Mouse (Mus musculus) stomach, embryonic 15.5 days (tissue): ENCODE measurements around the gene Slc2a8. TPM values are rescaled to one million over a fixed set of nuclear protein-coding genes. Genes with fewer than 3 reads are reported as not detected.

Experiments used
- ATAC-seq: fragments of 200-750 bp; cut with Nextera tagmentation; 2 replicates; pipeline ENCODE4 v1.8.0; 2017; ENCODE audit warnings: low read depth, moderate number of reproducible peaks, moderate TSS enrichment; ENCODE audit not compliant: insufficient read depth, low FRiP score
- H3K27ac ChIP-seq: fragments of 300-500 bp; sonication (generic); 2 replicates; pipeline ENCODE4 v1.5.1; 2015; ENCODE audit warnings: mild to moderate bottlenecking, inconsistent platforms
- H3K27me3 ChIP-seq: fragments of 300-500 bp; sonication (generic); replicated peaks from 2 replicates; pipeline ENCODE4 v1.6.1; 2015; ENCODE audit warnings: inconsistent platforms
- H3K36me3 ChIP-seq: fragments of 300-500 bp; sonication (generic); 2 replicates; pipeline ENCODE4 v1.6.1; 2015; ENCODE audit warnings: inconsistent platforms
- H3K4me1 ChIP-seq: fragments of 300-500 bp; sonication (generic); 2 replicates; pipeline ENCODE4 v1.6.1; 2015; ENCODE audit warnings: inconsistent platforms
- H3K4me2 ChIP-seq: fragments of 300-500 bp; sonication (generic); 2 replicates; pipeline ENCODE4 v1.6.1; 2015; ENCODE audit warnings: mild to moderate bottlenecking, inconsistent platforms
- H3K4me3 ChIP-seq: fragments of 300-500 bp; sonication (generic); replicated peaks from 2 replicates; pipeline ENCODE4 v1.5.1; 2015; ENCODE audit warnings: inconsistent platforms
- H3K9ac ChIP-seq: fragments of 300-500 bp; sonication (generic); 2 replicates; pipeline ENCODE4 v1.6.1; 2015; ENCODE audit warnings: inconsistent platforms
- H3K9me3 ChIP-seq: fragments of 300-500 bp; sonication (generic); 2 replicates; pipeline ENCODE4 v1.6.1; 2016; ENCODE audit warnings: inconsistent platforms
- WGBS: fragments of 180-500 bp; shearing (Covaris S2); methylation state at CpG from one replicate; pipeline ENCODE4 v1.1.7; 2015; 5-methylcytosine and 5-hydroxymethylcytosine counted together
- polyA plus RNA-seq: library from polyadenylated mRNA; unstranded; fragments of >200 nt; fragmentation: Nextera tagmentation; extraction: Ambion mirVana; gene quantifications from 2 replicates; pipeline ENCODE4 v1.2.1, GENCODE M21; 2015

The Slc2a8 gene
- polyA plus RNA-seq, 1 experiment from 2014 or later: 18.2 TPM

- Histone ChIP-seq H3K36me3 (peaks cover 10% of the 10 kb centered on the region), H3K27me3 (no peaks in the 10 kb centered on the region), H3K27ac (no peak overlapping the region; the same call in 1 of the 2 replicates), H3K4me2 (peak overlapping the region; percentile 86), H3K9me3 (no peaks in the 10 kb centered on the region), H3K9ac (no peak overlapping the region), H3K4me1 (peaks cover 20% of the 10 kb centered on the region), H3K4me3 (no peak overlapping the region)
- no peak for ATAC-seq
- WGBS: 81% methylated on average over 9 of the region's 9 CpGs
Observed at GRCm38 (mm10) chr2:32968024-32968614, 13.8 kb downstream of the Slc2a8 start.

GRCm38 (mm10) chr2:32966689-32967631 lies 14.9 kb downstream of the Slc2a8 start:
- H3K36me3 ChIP-seq: peaks cover 12% of the 10 kb centered on the region

DNA sequence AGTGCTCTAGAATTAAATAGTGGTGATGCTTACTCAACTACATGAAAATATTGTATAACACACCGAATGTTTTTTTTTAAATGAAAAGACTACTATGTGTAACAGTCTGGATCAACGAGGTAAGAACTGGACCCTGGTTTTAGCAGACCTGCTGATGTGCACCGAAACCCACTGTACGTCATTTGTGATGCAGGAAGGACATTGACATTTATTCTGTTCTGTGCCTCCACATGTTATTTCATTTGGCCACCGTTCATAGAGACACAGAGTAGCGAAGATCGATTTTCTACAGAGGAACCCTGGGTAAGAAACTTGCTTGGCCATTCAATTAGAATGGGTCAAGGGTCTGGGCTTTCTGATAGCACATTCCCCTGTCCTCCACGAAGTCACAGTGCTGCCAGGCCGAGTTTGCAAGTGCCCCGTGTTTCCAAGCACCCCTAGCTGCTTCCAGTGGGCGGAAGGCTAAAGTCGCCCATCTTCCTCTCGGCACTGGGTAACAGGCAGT lies 15.6 kb downstream of the Slc2a8 start:
- Histone ChIP-seq H3K4me1 (peaks cover 23% of the 10 kb centered on the region), H3K9me3 (no peaks in the 10 kb centered on the region), H3K9ac (peak overlapping the region; percentile 56), H3K27me3 (no peaks in the 10 kb centered on the region), H3K4me3 (peak overlapping the region; percentile 68), H3K4me2 (peak overlapping the region; percentile 86), H3K27ac (peak overlapping the region; percentile 99), H3K36me3 (peaks cover 12% of the 10 kb centered on the region)
- WGBS: 8% methylated on average over 13 of the region's 13 CpGs
- no peak for ATAC-seq

More at GRCm38 (mm10) chr2:32966689-32967631, 14.9 kb downstream of the Slc2a8 start:
- peak; percentile 87 for ATAC-seq
- WGBS: under 1% methylated on average over 55 of the region's 55 CpGs
- H3K4me3 ChIP-seq: peak overlapping the region; percentile 68
- no peaks in the 10 kb centered on the region for H3K9me3 ChIP-seq
- H3K4me2 ChIP-seq: peak overlapping the region; percentile 86
- H3K27ac ChIP-seq: peak overlapping the region; percentile 99
- peaks cover 23% of the 10 kb centered on the region for H3K4me1 ChIP-seq
- peak overlapping the region; percentile 56 for H3K9ac ChIP-seq
- H3K27me3 ChIP-seq: no peaks in the 10 kb centered on the region

- H3K4me1 ChIP-seq: peaks cover 26% of the 10 kb centered on the region
- peak overlapping the region; percentile 86 for H3K4me2 ChIP-seq
- H3K27ac ChIP-seq: 0 out of 2 replicates have a peak overlapping the region, but pooled peaks have one; percentile 99
- no peak for ATAC-seq
- H3K36me3 ChIP-seq: peaks cover 12% of the 10 kb centered on the region
- 16% methylated on average over 7 of the region's 7 CpGs for WGBS
- no peak overlapping the region for H3K4me3 ChIP-seq
- no peaks in the 10 kb centered on the region for H3K9me3 ChIP-seq
- no peaks in the 10 kb centered on the region for H3K27me3 ChIP-seq
- no peak overlapping the region for H3K9ac ChIP-seq
Observed at GRCm38 (mm10) chr2:32965511-32966183, 16.2 kb downstream of the Slc2a8 start.

- Histone ChIP-seq H3K27me3 (no peaks in the 10 kb centered on the region), H3K4me2 (0 out of 2 replicates have a peak overlapping the region, but pooled peaks have one; percentile 69), H3K36me3 (peaks cover 12% of the 10 kb centered on the region), H3K9ac (no peak overlapping the region), H3K4me3 (no peak overlapping the region), H3K9me3 (no peaks in the 10 kb centered on the region), H3K27ac (no peak overlapping the region), H3K4me1 (peaks cover 29% of the 10 kb centered on the region)
- no peak for ATAC-seq
- WGBS: 34% methylated on average over 10 of the region's 10 CpGs
Observed at GRCm38 (mm10) chr2:32964659-32965457, 17.0 kb downstream of the Slc2a8 start.

DNA sequence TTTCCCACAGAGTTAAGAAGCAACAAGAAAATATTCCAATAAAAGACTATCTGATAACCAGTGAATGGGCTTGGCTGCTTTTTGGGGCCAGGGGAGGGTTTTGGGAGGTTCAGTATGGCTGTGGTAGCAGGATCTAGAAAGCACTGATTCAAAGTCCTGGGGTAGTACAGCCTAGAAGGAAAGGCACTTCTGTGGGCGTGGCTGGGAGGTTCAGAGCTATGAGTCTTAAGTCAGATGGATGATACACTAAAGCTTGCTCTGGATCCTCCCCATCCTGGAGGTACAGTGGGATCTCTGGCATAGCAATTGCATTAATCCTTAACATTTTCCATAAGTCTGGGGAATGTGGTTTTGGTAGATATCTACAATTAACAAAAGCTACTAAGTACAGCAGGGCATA lies 17.9 kb downstream of the Slc2a8 start:
- no peaks in the 10 kb centered on the region for H3K27me3 ChIP-seq
- peak overlapping the region; percentile 87; the same call in 1 of the 2 replicates for H3K4me3 ChIP-seq
- H3K4me1 ChIP-seq: peaks cover 29% of the 10 kb centered on the region
- no peaks in the 10 kb centered on the region for H3K9me3 ChIP-seq
- no peak for ATAC-seq
- H3K36me3 ChIP-seq: peaks cover 12% of the 10 kb centered on the region
- WGBS: 65% methylated on average over 1 of the region's 1 CpGs
- peak overlapping the region; percentile 69 for H3K4me2 ChIP-seq
- no peak overlapping the region for H3K27ac ChIP-seq
- H3K9ac ChIP-seq: 0 out of 2 replicates have a peak overlapping the region, but pooled peaks have one; percentile 27

DNA sequence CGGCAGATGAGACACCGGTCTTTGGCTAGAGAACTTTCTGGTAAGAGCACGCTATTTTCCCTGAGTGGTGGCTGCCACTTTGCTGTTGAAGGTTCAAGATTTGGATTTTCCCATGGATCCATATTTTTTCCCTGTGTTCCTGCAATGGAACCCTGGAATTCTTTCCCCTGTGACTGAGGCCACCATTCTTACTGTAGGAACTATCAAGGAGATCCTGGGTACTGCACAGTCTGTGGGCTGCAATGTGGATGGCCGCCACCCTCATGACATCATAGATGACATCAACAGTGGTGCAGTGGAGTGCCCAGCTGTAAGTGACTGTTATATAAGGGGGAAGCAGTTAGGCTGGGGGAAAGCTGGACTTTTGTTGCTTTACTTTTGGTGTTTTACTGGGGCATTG lies 18.3 kb downstream of the Slc2a8 start:
- H3K4me1 ChIP-seq: peaks cover 29% of the 10 kb centered on the region
- peak overlapping the region; percentile 27; the same call in 1 of the 2 replicates for H3K9ac ChIP-seq
- ATAC-seq: no peak
- H3K9me3 ChIP-seq: no peaks in the 10 kb centered on the region
- peak overlapping the region; percentile 69 for H3K4me2 ChIP-seq
- no peaks in the 10 kb centered on the region for H3K27me3 ChIP-seq
- H3K27ac ChIP-seq: peak overlapping the region; percentile 88; the same call in 1 of the 2 replicates
- peaks cover 12% of the 10 kb centered on the region for H3K36me3 ChIP-seq
- H3K4me3 ChIP-seq: peak overlapping the region; percentile 87
- 54% methylated on average over 4 of the region's 4 CpGs for WGBS

GRCm38 (mm10) chr2:32962875-32963220 lies 19.0 kb downstream of the Slc2a8 start:
- peaks cover 26% of the 10 kb centered on the region for H3K4me1 ChIP-seq
- peak overlapping the region; percentile 69 for H3K4me2 ChIP-seq
- WGBS: 4% methylated on average over 9 of the region's 9 CpGs
- no peaks in the 10 kb centered on the region for H3K9me3 ChIP-seq
- peaks cover 12% of the 10 kb centered on the region for H3K36me3 ChIP-seq
- H3K4me3 ChIP-seq: peak overlapping the region; percentile 87
- no peak for ATAC-seq
- H3K27me3 ChIP-seq: no peaks in the 10 kb centered on the region
- peak overlapping the region; percentile 97; the same call in 1 of the 2 replicates for H3K9ac ChIP-seq
- peak overlapping the region; percentile 88 for H3K27ac ChIP-seq

- H3K27ac ChIP-seq: peak overlapping the region; percentile 88
- peak overlapping the region; percentile 87 for H3K4me3 ChIP-seq
- no peaks in the 10 kb centered on the region for H3K27me3 ChIP-seq
- H3K36me3 ChIP-seq: peaks cover 12% of the 10 kb centered on the region
- peaks cover 22% of the 10 kb centered on the region for H3K4me1 ChIP-seq
- no peaks in the 10 kb centered on the region for H3K9me3 ChIP-seq
- ATAC-seq: no peak
- peak overlapping the region; percentile 97 for H3K9ac ChIP-seq
- under 1% methylated on average over 33 of the region's 33 CpGs for WGBS
- H3K4me2 ChIP-seq: peak overlapping the region; percentile 69
Observed at GRCm38 (mm10) chr2:32962062-32962874, 19.6 kb downstream of the Slc2a8 start.

- peak within 1 kb of the TSS; percentile 88 for H3K27ac ChIP-seq
- WGBS: 3% methylated on average over 55 of the region's 55 CpGs
- peak; percentile 88 for ATAC-seq
- H3K4me3 ChIP-seq: peak within 1 kb of the TSS; percentile 87
- H3K27me3 ChIP-seq: no peaks in the 10 kb centered on the region
- peaks cover 12% of the 10 kb centered on the region for H3K36me3 ChIP-seq
- H3K4me2 ChIP-seq: peak within 1 kb of the TSS; percentile 69
- peaks cover 20% of the 10 kb centered on the region for H3K4me1 ChIP-seq
- no peaks in the 10 kb centered on the region for H3K9me3 ChIP-seq
- peak within 1 kb of the TSS; percentile 97 for H3K9ac ChIP-seq
Observed at GRCm38 (mm10) chr2:32961192-32961995, 20.5 kb downstream of the Slc2a8 start, which contains the start of the genes Rpl12 and Lrsam1. Gene Rpl12, plus strand, starts transcription at chr2:32961559. Gene Lrsam1, minus strand, starts transcription at chr2:32961614.
